Mouse (Mus musculus): Measurements from ENCODE around the gene Serpinc1.

DNA sequence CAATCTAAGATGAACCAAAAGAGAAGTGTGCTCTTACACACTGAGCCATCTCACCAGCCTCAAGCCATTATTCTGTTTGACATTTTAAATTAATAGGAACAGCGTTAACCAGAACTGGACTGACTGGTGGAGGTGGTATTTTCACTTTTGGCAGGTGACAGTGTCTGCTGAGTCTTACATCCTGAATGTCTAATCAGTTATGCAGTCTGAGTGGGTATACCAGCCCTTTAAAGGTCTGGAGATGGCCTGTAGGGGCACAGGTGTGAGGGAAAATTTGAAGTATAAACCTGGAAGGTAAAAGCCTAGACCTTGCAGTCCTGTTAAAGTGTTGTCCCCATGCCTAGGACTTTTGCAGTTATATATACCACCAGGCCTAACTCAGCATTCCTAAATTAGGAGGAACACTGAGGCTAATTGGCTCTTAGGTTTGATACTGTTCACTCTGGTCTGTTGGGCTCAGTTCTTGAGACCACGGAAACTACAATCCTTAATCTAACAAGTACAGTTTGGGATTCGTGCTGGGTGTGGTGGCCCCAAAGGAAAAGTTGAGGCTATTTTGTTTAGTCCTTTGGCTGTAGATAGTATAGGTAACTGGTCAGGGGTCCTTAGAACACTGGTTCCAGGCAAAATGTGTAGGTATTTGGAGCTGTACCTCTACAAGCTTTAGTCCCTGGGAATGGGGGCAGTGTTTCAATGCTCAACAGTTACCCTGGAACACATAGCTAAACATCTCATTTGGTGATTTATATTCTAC lies 60.8 kb downstream of the Serpinc1 start:
- TF ChIP-seq CTCF (IDR thresholded peaks at IDR 0.05; ENCODE audit: borderline replicate concordance, control insufficient read depth, extremely low read depth, insufficient read depth, low read length, poor library complexity) (no peak), POLR2A (IDR thresholded peaks at IDR 0.05; ENCODE audit: control insufficient read depth, extremely low read depth, insufficient read depth, low read length, poor library complexity) (no peak)

Data from thymus, adult 2 months (tissue).